Mouse (Mus musculus): ENCODE measurements around the gene St6gal1. TPM values are rescaled to one million over a fixed set of nuclear protein-coding genes. Genes with fewer than 3 reads are reported as not detected.

The St6gal1 gene
- polyA plus RNA-seq, 2 experiments, result 10.5 to 10.6 TPM

GRCm38 (mm10) chr16:23187983-23188382 lies 36.6 kb upstream of the St6gal1 start:
- DNase-seq (ENCODE audit: low read depth in 3 of 3, low spot score in 3 of 3) (no peak), ATAC-seq (ENCODE audit: insufficient read depth) (no peak)
- no peaks in the 10 kb centered on the region for H3K9me3 ChIP-seq (ENCODE audit: control insufficient read depth, low read length)
- TF ChIP-seq CTCF (IDR thresholded peaks at IDR 0.05; ENCODE audit: low read depth), result no peak
- no peak for TF ChIP-seq EP300 (IDR thresholded peaks at IDR 0.05; ENCODE audit: low read depth)
- no peaks in the 10 kb centered on the region for H3K4me1 ChIP-seq (replicated peaks; ENCODE audit: control insufficient read depth in 2 of 2, insufficient read depth in 2 of 2, low read length in 1 of 2)
- no peaks in the 10 kb centered on the region for H3K27me3 ChIP-seq (ENCODE audit: control insufficient read depth, insufficient read depth, low read length)
- H3K4me3 ChIP-seq (ENCODE audit: insufficient read depth in 1 of 2, low read depth in 2 of 2, low read length in 2 of 2), result no peak overlapping the region
- no peaks in the 10 kb centered on the region for H3K36me3 ChIP-seq (replicated peaks; ENCODE audit: control insufficient read depth, insufficient read depth, low read depth)
- H3K27ac ChIP-seq, result no peak overlapping the region
- no peak overlapping the region for H3K4me2 ChIP-seq (ENCODE audit: low read depth)
- no peak overlapping the region for H3K9ac ChIP-seq (replicated peaks)
- 59% methylated on average over 7 of the region's 7 CpGs for WGBS (ENCODE audit: insufficient replicate concordance)

- Histone ChIP-seq H3K9ac (replicated peaks) (no peak overlapping the region), H3K4me1 (replicated peaks; ENCODE audit: control insufficient read depth in 2 of 2, insufficient read depth in 2 of 2, low read length in 1 of 2) (no peaks in the 10 kb centered on the region), H3K4me3 (ENCODE audit: insufficient read depth in 1 of 2, low read depth in 2 of 2, low read length in 2 of 2) (no peak overlapping the region), H3K27ac (no peak overlapping the region), H3K9me3 (ENCODE audit: control insufficient read depth, low read length) (no peaks in the 10 kb centered on the region), H3K4me2 (ENCODE audit: low read depth) (no peak overlapping the region), H3K27me3 (ENCODE audit: control insufficient read depth, insufficient read depth, low read length) (no peaks in the 10 kb centered on the region), H3K36me3 (replicated peaks; ENCODE audit: control insufficient read depth, insufficient read depth, low read depth) (no peaks in the 10 kb centered on the region)
- WGBS (ENCODE audit: insufficient replicate concordance), result 54% methylated on average over 1 of the region's 1 CpGs
- DNase-seq (ENCODE audit: low read depth in 3 of 3, low spot score in 3 of 3) (no peak), ATAC-seq (ENCODE audit: insufficient read depth) (no peak)
- TF ChIP-seq EP300 (IDR thresholded peaks at IDR 0.05; ENCODE audit: low read depth), result no peak
- no peak for TF ChIP-seq CTCF (IDR thresholded peaks at IDR 0.05; ENCODE audit: low read depth)
These were observed 34.9 kb upstream of the St6gal1 start for GRCm38 (mm10) chr16:23189612-23190011.

GRCm38 (mm10) chr16:23191560-23192242 lies 32.8 kb upstream of the St6gal1 start:
- WGBS (ENCODE audit: insufficient replicate concordance), result 60% methylated on average over 9 of the region's 9 CpGs
- Histone ChIP-seq H3K9me3 (ENCODE audit: control insufficient read depth, low read length) (no peaks in the 10 kb centered on the region), H3K4me1 (replicated peaks; ENCODE audit: control insufficient read depth in 2 of 2, insufficient read depth in 2 of 2, low read length in 1 of 2) (no peaks in the 10 kb centered on the region), H3K4me3 (ENCODE audit: insufficient read depth in 1 of 2, low read depth in 2 of 2, low read length in 2 of 2) (no peak overlapping the region), H3K27ac (no peak overlapping the region), H3K27me3 (ENCODE audit: control insufficient read depth, insufficient read depth, low read length) (no peaks in the 10 kb centered on the region), H3K9ac (replicated peaks) (no peak overlapping the region), H3K36me3 (replicated peaks; ENCODE audit: control insufficient read depth, insufficient read depth, low read depth) (no peaks in the 10 kb centered on the region), H3K4me2 (ENCODE audit: low read depth) (no peak overlapping the region)
- no peak for ATAC-seq (ENCODE audit: insufficient read depth)
- DNase-seq (ENCODE audit: low read depth in 3 of 3, low spot score in 3 of 3), result no peak
- TF ChIP-seq CTCF (IDR thresholded peaks at IDR 0.05; ENCODE audit: low read depth) (no peak), EP300 (IDR thresholded peaks at IDR 0.05; ENCODE audit: low read depth) (no peak)

GRCm38 (mm10) chr16:23195618-23196017 lies 28.9 kb upstream of the St6gal1 start:
- Histone ChIP-seq H3K27ac (no peak overlapping the region), H3K9me3 (ENCODE audit: control insufficient read depth, low read length) (no peaks in the 10 kb centered on the region), H3K4me1 (replicated peaks; ENCODE audit: control insufficient read depth in 2 of 2, insufficient read depth in 2 of 2, low read length in 1 of 2) (no peaks in the 10 kb centered on the region), H3K27me3 (ENCODE audit: control insufficient read depth, insufficient read depth, low read length) (no peaks in the 10 kb centered on the region), H3K36me3 (replicated peaks; ENCODE audit: control insufficient read depth, insufficient read depth, low read depth) (no peaks in the 10 kb centered on the region), H3K4me3 (ENCODE audit: insufficient read depth in 1 of 2, low read depth in 2 of 2, low read length in 2 of 2) (no peak overlapping the region), H3K4me2 (ENCODE audit: low read depth) (no peak overlapping the region), H3K9ac (replicated peaks) (no peak overlapping the region)
- ATAC-seq (ENCODE audit: insufficient read depth) (no peak), DNase-seq (ENCODE audit: low read depth in 3 of 3, low spot score in 3 of 3) (no peak)
- WGBS (ENCODE audit: insufficient replicate concordance), result 37% methylated on average over 7 of the region's 7 CpGs
- TF ChIP-seq CTCF (IDR thresholded peaks at IDR 0.05; ENCODE audit: low read depth) (no peak), EP300 (IDR thresholded peaks at IDR 0.05; ENCODE audit: low read depth) (no peak)

- Histone ChIP-seq H3K9ac (replicated peaks) (no peak overlapping the region), H3K36me3 (replicated peaks; ENCODE audit: control insufficient read depth, insufficient read depth, low read depth) (no peaks in the 10 kb centered on the region), H3K27ac (no peak overlapping the region), H3K9me3 (ENCODE audit: control insufficient read depth, low read length) (no peaks in the 10 kb centered on the region), H3K4me1 (replicated peaks; ENCODE audit: control insufficient read depth in 2 of 2, insufficient read depth in 2 of 2, low read length in 1 of 2) (no peaks in the 10 kb centered on the region), H3K4me3 (ENCODE audit: insufficient read depth in 1 of 2, low read depth in 2 of 2, low read length in 2 of 2) (no peak overlapping the region), H3K4me2 (ENCODE audit: low read depth) (no peak overlapping the region), H3K27me3 (ENCODE audit: control insufficient read depth, insufficient read depth, low read length) (no peaks in the 10 kb centered on the region)
- no peak for TF ChIP-seq CTCF (IDR thresholded peaks at IDR 0.05; ENCODE audit: low read depth)
- no peak for TF ChIP-seq EP300 (IDR thresholded peaks at IDR 0.05; ENCODE audit: low read depth)
- ATAC-seq (ENCODE audit: insufficient read depth) (no peak), DNase-seq (ENCODE audit: low read depth in 3 of 3, low spot score in 3 of 3) (no peak)
These were observed 28.2 kb upstream of the St6gal1 start for GRCm38 (mm10) chr16:23196296-23196695.
